Comparison of ENCODE assay signal across 17 mouse cellular contexts in the genomic region with DNA sequence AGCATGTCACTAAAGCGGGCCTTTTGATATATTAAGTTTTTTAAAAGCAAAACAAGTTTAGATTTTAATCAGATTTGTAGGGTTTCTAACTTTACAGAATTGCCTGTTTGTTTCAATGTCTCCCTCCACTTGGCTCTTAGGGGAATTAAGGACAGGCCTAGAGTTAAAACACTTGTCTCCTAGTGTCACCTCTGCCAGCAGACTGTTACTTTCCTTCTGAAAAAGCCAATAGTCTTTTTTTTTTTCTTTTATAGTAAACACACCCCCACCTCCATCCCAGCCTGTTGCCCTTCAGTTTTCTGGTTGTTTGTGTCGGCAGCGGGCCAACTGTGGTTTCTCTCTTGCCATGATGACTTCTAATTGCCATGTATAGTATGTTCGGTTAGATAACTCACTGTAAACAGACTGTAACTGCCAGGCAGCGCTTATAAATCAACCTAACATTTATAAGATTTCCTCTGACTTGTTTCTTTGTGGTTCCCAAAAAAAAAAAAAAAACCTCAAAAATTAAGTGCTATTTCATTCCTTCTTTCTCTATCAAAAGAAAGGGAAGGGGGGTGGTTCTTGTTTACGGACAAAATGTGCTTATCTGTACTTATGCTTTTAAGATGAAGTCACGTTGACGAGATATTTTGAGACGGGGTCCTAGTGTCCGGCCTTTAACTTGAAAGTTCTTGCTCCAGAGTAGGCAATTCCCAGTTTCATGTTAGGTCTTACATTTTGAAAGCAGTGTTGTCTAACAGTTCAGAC. TPM values are rescaled to one million over a fixed set of nuclear protein-coding genes. Genes with fewer than 3 reads are reported as not detected.
A peak's percentile ranks its signal among the peaks of the same experiment; 100 is the strongest.
DNase-seq lines count a peak whose midpoint lies in the region; ATAC-seq and TF ChIP-seq lines count a peak whose summit lies in the region.
"Had no signal": no experiment of that assay in that cellular context is flagged by ENCODE, and none has a peak within 500 bp of the region (broad histone marks: within the 10 kb centered on the region; RNA-seq: fewer than 3 reads in every experiment).

No protein-coding gene starts in this region.

- H3K27me3 ChIP-seq in kidney, embryonic 15.5 days: no peaks in the 10 kb centered on the region
- H3K27me3 ChIP-seq in lung, embryonic 15.5 days: no peaks in the 10 kb centered on the region
- H3K27me3 ChIP-seq in liver, postnatal 0 days (ENCODE audit: insufficient read depth, low read length): no peaks in the 10 kb centered on the region
- H3K27me3 ChIP-seq: heart, embryonic 13.5 days; hindbrain, embryonic 15.5 days had no signal

- no peak for ATAC-seq in kidney, embryonic 15.5 days (replicated peaks; ENCODE audit: low FRiP score)
- peak; percentile 68; the same call in 1 of the 2 replicates for ATAC-seq in lung, embryonic 15.5 days (ENCODE audit: borderline replicate concordance, extremely low read depth, low FRiP score, low TSS enrichment)
- ATAC-seq in liver, postnatal 0 days: peak; percentile 26

- peak; percentile 59 for TF ChIP-seq EP300 in liver, postnatal 0 days (IDR thresholded peaks at IDR 0.05; ENCODE audit: low read depth)

- TF ChIP-seq CTCF in liver, postnatal 0 days (IDR thresholded peaks at IDR 0.05; ENCODE audit: low read depth): no peak

- H3K4me3 ChIP-seq in kidney, embryonic 15.5 days (replicated peaks): no peak overlapping the region
- H3K4me3 ChIP-seq in lung, embryonic 15.5 days: no peak overlapping the region
- H3K4me3 ChIP-seq in liver, postnatal 0 days (ENCODE audit: low read depth, low read length): no peak overlapping the region
- H3K4me3 ChIP-seq: heart, embryonic 13.5 days; hindbrain, embryonic 15.5 days had no signal

- 0 out of 2 replicates have a peak, but pooled peaks cover 4% of the 10 kb centered on the region for H3K4me1 ChIP-seq in kidney, embryonic 15.5 days
- peaks cover 14% of the 10 kb centered on the region for H3K4me1 ChIP-seq in lung, embryonic 15.5 days
- H3K4me1 ChIP-seq in liver, postnatal 0 days (ENCODE audit: insufficient read depth): peaks cover 21% of the 10 kb centered on the region
- H3K4me1 ChIP-seq: hindbrain, embryonic 15.5 days had no signal

- H3K36me3 ChIP-seq in kidney, embryonic 15.5 days: peaks cover 65% of the 10 kb centered on the region
- peaks cover 44% of the 10 kb centered on the region for H3K36me3 ChIP-seq in lung, embryonic 15.5 days
- peaks cover 62% of the 10 kb centered on the region for H3K36me3 ChIP-seq in liver, postnatal 0 days (replicated peaks; ENCODE audit: insufficient read depth, low read length)

- peak overlapping the region; percentile 46; the same call in 1 of the 2 replicates for H3K27ac ChIP-seq in kidney, embryonic 15.5 days
- H3K27ac ChIP-seq in lung, embryonic 15.5 days: peak overlapping the region; percentile 50
- peak overlapping the region; percentile 74 for H3K27ac ChIP-seq in liver, postnatal 0 days (ENCODE audit: low read depth)
- H3K27ac ChIP-seq: heart, embryonic 13.5 days; hindbrain, embryonic 15.5 days had no signal

- 67% methylated on average over 10 of the region's 10 CpGs for WGBS in kidney, embryonic 15.5 days
- WGBS in lung, embryonic 15.5 days: 47% methylated on average over 10 of the region's 10 CpGs
- 42% methylated on average over 10 of the region's 10 CpGs for WGBS in liver, postnatal 0 days (ENCODE audit: insufficient replicate concordance)

- no peak overlapping the region for H3K9ac ChIP-seq in kidney, embryonic 15.5 days
- no peak overlapping the region for H3K9ac ChIP-seq in lung, embryonic 15.5 days
- H3K9ac ChIP-seq in liver, postnatal 0 days (replicated peaks): no peak overlapping the region
- H3K9ac ChIP-seq: heart, embryonic 13.5 days; hindbrain, embryonic 15.5 days had no signal

- no peak for DNase-seq in kidney, adult 9 months
- DNase-seq in lung, postnatal 14 days: no peak
- DNase-seq in NIH3T3 (ENCODE audit: low read depth): peak; percentile 39
- DNase-seq in liver, postnatal 0 days: peak; percentile 58
- no peak for DNase-seq in adrenal gland, postnatal 4 days (ENCODE audit: low spot score in 2 of 2)
- no peak for DNase-seq in cerebellum, adult 11-12 months
- DNase-seq: thymus, adult 18-20 months had no signal

- no peak overlapping the region for H3K4me2 ChIP-seq in kidney, embryonic 15.5 days
- H3K4me2 ChIP-seq in lung, embryonic 15.5 days: no peak overlapping the region
- H3K4me2 ChIP-seq in liver, postnatal 0 days (ENCODE audit: low read depth, low read length): peak overlapping the region; percentile 29; the same call in 1 of the 2 replicates
- H3K4me2 ChIP-seq: heart, embryonic 13.5 days; hindbrain, embryonic 15.5 days had no signal

- no peaks in the 10 kb centered on the region for H3K9me3 ChIP-seq in kidney, embryonic 15.5 days (replicated peaks)
- no peaks in the 10 kb centered on the region for H3K9me3 ChIP-seq in lung, embryonic 15.5 days
- H3K9me3 ChIP-seq in liver, postnatal 0 days (ENCODE audit: low read length): no peaks in the 10 kb centered on the region
- H3K9me3 ChIP-seq: heart, embryonic 13.5 days; hindbrain, embryonic 15.5 days had no signal

RNA-seq across cellular contexts. Expression of a gene that starts 9.4 kb away (rescaled TPM):
- polyA plus RNA-seq in kidney, embryonic 15.5 days (2015; fragmentation: Nextera tagmentation; extraction: Ambion mirVana): 0.45 and 0.62 TPM in 2 replicates
- polyA plus RNA-seq in lung, embryonic 15.5 days (2015; fragmentation: Nextera tagmentation; extraction: Ambion mirVana): 0.40 and 0.41 TPM in 2 replicates
- polyA plus RNA-seq in liver, postnatal 0 days (2015; fragmentation: Nextera tagmentation; extraction: Ambion mirVana): 0.53 and 0.88 TPM in 2 replicates
- total RNA-seq in adrenal gland, postnatal 4 days (2021): 1 to 10 TPM; 1.0 to 1.4 TPM

RNA-seq across cellular contexts. Expression of a gene that starts 9.6 kb away (rescaled TPM):
- 130 and 142 TPM in 2 replicates for polyA plus RNA-seq in kidney, embryonic 15.5 days (2015; fragmentation: Nextera tagmentation; extraction: Ambion mirVana)
- 105 and 112 TPM in 2 replicates for polyA plus RNA-seq in lung, embryonic 15.5 days (2015; fragmentation: Nextera tagmentation; extraction: Ambion mirVana)
- 305 and 310 TPM in 2 replicates for polyA plus RNA-seq in liver, postnatal 0 days (2015; fragmentation: Nextera tagmentation; extraction: Ambion mirVana)
- 100 to 1,000 TPM; 455 to 494 TPM for total RNA-seq in adrenal gland, postnatal 4 days (2021)

RNA-seq across cellular contexts. Expression of a gene that starts 17.8 kb away (rescaled TPM):
- not detected in 2 replicates for polyA plus RNA-seq in kidney, embryonic 15.5 days (2015; fragmentation: Nextera tagmentation; extraction: Ambion mirVana)
- not detected in 2 replicates for polyA plus RNA-seq in lung, embryonic 15.5 days (2015; fragmentation: Nextera tagmentation; extraction: Ambion mirVana)
- not detected in 2 replicates for polyA plus RNA-seq in liver, postnatal 0 days (2015; fragmentation: Nextera tagmentation; extraction: Ambion mirVana)
- total RNA-seq in adrenal gland, postnatal 4 days (2021): not detected
- total RNA-seq: adrenal gland, adult 18-20 months; gastrocnemius, adult 8-10 months; layer of hippocampus, adult 18-20 months; left cerebral cortex, postnatal 14 days had no signal
- polyA plus RNA-seq: C2C12; forebrain, embryonic 11.5 days; heart, embryonic 13.5 days; hindbrain, embryonic 15.5 days had no signal

RNA-seq across cellular contexts. Expression of a gene that starts 35.2 kb away (rescaled TPM):
- 0.37 and 0.47 TPM in 2 replicates for polyA plus RNA-seq in kidney, embryonic 15.5 days (2015; fragmentation: Nextera tagmentation; extraction: Ambion mirVana)
- 0.11 and 0.16 TPM in 2 replicates for polyA plus RNA-seq in lung, embryonic 15.5 days (2015; fragmentation: Nextera tagmentation; extraction: Ambion mirVana)
- polyA plus RNA-seq in liver, postnatal 0 days (2015; fragmentation: Nextera tagmentation; extraction: Ambion mirVana): 0.05 TPM in 2 replicates
- total RNA-seq in adrenal gland, postnatal 4 days (2021): not detected
- total RNA-seq: adrenal gland, adult 18-20 months; gastrocnemius, adult 8-10 months; layer of hippocampus, adult 18-20 months; left cerebral cortex, postnatal 14 days had no signal

Comparison
In these comparisons a context has a peak if more than half of its experiments do, and no peak if none do; other contexts are left out.
1. DNase-seq: peak in NIH3T3 (single experiment) and liver, postnatal 0 days (single experiment); none in kidney, adult 9 months (single experiment), lung, postnatal 14 days (single experiment), adrenal gland, postnatal 4 days (0 of 2) and cerebellum, adult 11-12 months (single experiment).
2. Peak in every context shown above with its lines, with median percentiles within 50 percentile points of each other: H3K27ac ChIP-seq.